22 mouse cellular contexts compared by ENCODE assay signal in the genomic region with DNA sequence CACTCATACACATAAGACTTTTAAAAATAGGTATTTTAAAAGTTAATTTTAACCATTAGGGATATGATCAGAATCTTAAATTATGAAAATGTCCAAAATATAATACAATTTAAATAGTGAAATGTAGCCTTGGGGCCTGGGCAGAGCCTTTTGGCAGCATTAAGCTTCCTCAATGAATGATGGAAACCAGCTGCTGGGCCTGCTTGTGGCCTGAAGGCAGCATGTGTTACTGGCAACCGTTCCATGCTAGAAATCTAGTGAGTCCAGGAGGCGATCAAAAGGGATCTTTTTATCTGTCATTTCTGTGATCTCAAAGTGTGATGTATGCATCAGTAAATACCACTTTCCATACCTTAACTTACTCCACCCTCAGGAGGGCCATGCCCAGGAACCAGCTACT. TPM values are rescaled to one million over a fixed set of nuclear protein-coding genes. Genes with fewer than 3 reads are reported as not detected.
A peak's percentile ranks its signal among the peaks of the same experiment; 100 is the strongest.
DNase-seq lines count a peak whose midpoint lies in the region; ATAC-seq and TF ChIP-seq lines count a peak whose summit lies in the region.
"Had no signal": no experiment of that assay in that cellular context is flagged by ENCODE, and none has a peak within 500 bp of the region (broad histone marks: within the 10 kb centered on the region; RNA-seq: fewer than 3 reads in every experiment).

No protein-coding gene starts in this region.

- no peaks in the 10 kb centered on the region for H3K36me3 ChIP-seq in heart, embryonic 12.5 days
- H3K36me3 ChIP-seq in limb, embryonic 14.5 days (ENCODE audit: control insufficient read depth, insufficient read depth, low read length) = no peaks in the 10 kb centered on the region
- H3K36me3 ChIP-seq in limb, embryonic 10.5 days = no peaks in the 10 kb centered on the region
- no peaks in the 10 kb centered on the region for H3K36me3 ChIP-seq in lung, postnatal 0 days (ENCODE audit: insufficient read depth, low read length)
- H3K36me3 ChIP-seq: hindbrain, embryonic 13.5 days; limb, embryonic 15.5 days; liver, embryonic 15.5 days; midbrain, embryonic 13.5 days; neural tube, embryonic 12.5 days had no signal

- H3K4me3 ChIP-seq in heart, embryonic 12.5 days = no peak overlapping the region
- no peak overlapping the region for H3K4me3 ChIP-seq in limb, embryonic 14.5 days (replicated peaks; ENCODE audit: low read length)
- H3K4me3 ChIP-seq in limb, embryonic 10.5 days = no peak overlapping the region
- no peak overlapping the region for H3K4me3 ChIP-seq in lung, postnatal 0 days (ENCODE audit: low read depth, low read length)
- H3K4me3 ChIP-seq: erythroblast, embryonic 14.5 days; forebrain, embryonic 13.5 days; hindbrain, embryonic 13.5 days; limb, embryonic 15.5 days; liver, embryonic 15.5 days; midbrain, embryonic 13.5 days; neural tube, embryonic 12.5 days had no signal

- intact Hi-C loops in heart, postnatal 10 days (cut with DNase I) = no loop called here

- H3K4me2 ChIP-seq in heart, embryonic 12.5 days = no peak overlapping the region
- no peak overlapping the region for H3K4me2 ChIP-seq in limb, embryonic 14.5 days (replicated peaks; ENCODE audit: low read depth, low read length, severe bottlenecking)
- no peak overlapping the region for H3K4me2 ChIP-seq in lung, postnatal 0 days (replicated peaks; ENCODE audit: low read depth, low read length)
- H3K4me2 ChIP-seq: forebrain, embryonic 13.5 days; hindbrain, embryonic 13.5 days; limb, embryonic 15.5 days; liver, embryonic 15.5 days; midbrain, embryonic 13.5 days; neural tube, embryonic 12.5 days had no signal

- no peaks in the 10 kb centered on the region for H3K4me1 ChIP-seq in heart, embryonic 12.5 days (replicated peaks)
- H3K4me1 ChIP-seq in limb, embryonic 14.5 days (ENCODE audit: control insufficient read depth, insufficient read depth, low read length) = peaks cover 6% of the 10 kb centered on the region; the same call in 1 of the 2 replicates
- no peaks in the 10 kb centered on the region for H3K4me1 ChIP-seq in limb, embryonic 10.5 days
- no peaks in the 10 kb centered on the region for H3K4me1 ChIP-seq in lung, postnatal 0 days (ENCODE audit: insufficient read depth, low read depth, low read length)
- H3K4me1 ChIP-seq: forebrain, embryonic 13.5 days; hindbrain, embryonic 13.5 days; limb, embryonic 15.5 days; liver, embryonic 15.5 days; midbrain, embryonic 13.5 days; neural tube, embryonic 12.5 days had no signal

- no peak for ATAC-seq in heart, embryonic 12.5 days (ENCODE audit: insufficient number of reproducible peaks, low FRiP score)
- no peak for ATAC-seq in limb, embryonic 14.5 days (ENCODE audit: low FRiP score, low read depth)
- ATAC-seq in lung, postnatal 0 days = no peak
- ATAC-seq: forebrain, embryonic 13.5 days; inflammation-experienced regulatory T-cells, adult 6 months; midbrain, embryonic 13.5 days had no signal

- TF ChIP-seq POLR2A in limb, embryonic 14.5 days (IDR thresholded peaks at IDR 0.05; ENCODE audit: borderline replicate concordance, extremely low read depth, insufficient read depth, insufficient read length) = no peak

- TF ChIP-seq CTCF in lung, postnatal 0 days (IDR thresholded peaks at IDR 0.05) = no peak

- H3K9me3 ChIP-seq in heart, embryonic 12.5 days (replicated peaks) = no peaks in the 10 kb centered on the region
- no peaks in the 10 kb centered on the region for H3K9me3 ChIP-seq in limb, embryonic 14.5 days (ENCODE audit: control insufficient read depth, low read length)
- no peaks in the 10 kb centered on the region for H3K9me3 ChIP-seq in limb, embryonic 10.5 days (replicated peaks)
- H3K9me3 ChIP-seq in lung, postnatal 0 days (ENCODE audit: low read length) = no peaks in the 10 kb centered on the region
- H3K9me3 ChIP-seq: forebrain, embryonic 13.5 days; hindbrain, embryonic 13.5 days; limb, embryonic 15.5 days; liver, embryonic 15.5 days; midbrain, embryonic 13.5 days; neural tube, embryonic 12.5 days had no signal

- WGBS in heart, embryonic 12.5 days = 53% methylated on average over 2 of the region's 2 CpGs
- WGBS in limb, embryonic 14.5 days = 39% methylated on average over 2 of the region's 2 CpGs
- 70% methylated on average over 2 of the region's 2 CpGs for WGBS in limb, embryonic 10.5 days
- WGBS in lung, postnatal 0 days = 55% methylated on average over 2 of the region's 2 CpGs

- peak; percentile 48 to 55 for DNase-seq in heart, postnatal 10 days
- DNase-seq in limb, embryonic 14.5 days (ENCODE audit: low spot score) = peak; percentile 63
- DNase-seq in limb, embryonic 10.5 days (ENCODE audit: low spot score) = no peak
- DNase-seq in lung, postnatal 0 days (ENCODE audit: low spot score) = peak; percentile 45
- peak; percentile 61 for DNase-seq in lung, postnatal 36 days
- DNase-seq in T-cell, adult 2 months (ENCODE audit: low spot score) = no peak
- DNase-seq: cerebellum, adult 2 months; gastrocnemius, postnatal 10 days; right cerebral cortex, adult 18-20 months; thymus, postnatal 36 days had no signal

- no peak overlapping the region for H3K9ac ChIP-seq in heart, embryonic 12.5 days
- H3K9ac ChIP-seq in limb, embryonic 14.5 days (ENCODE audit: low read depth, low read length, severe bottlenecking) = no peak overlapping the region
- H3K9ac ChIP-seq in lung, postnatal 0 days (replicated peaks; ENCODE audit: low read depth) = no peak overlapping the region
- H3K9ac ChIP-seq: forebrain, embryonic 13.5 days; hindbrain, embryonic 13.5 days; limb, embryonic 15.5 days; liver, embryonic 15.5 days; midbrain, embryonic 13.5 days; neural tube, embryonic 12.5 days had no signal

- no peak for TF ChIP-seq EP300 in lung, postnatal 0 days (IDR thresholded peaks at IDR 0.05)

- no peaks in the 10 kb centered on the region for H3K27me3 ChIP-seq in heart, embryonic 12.5 days (replicated peaks)
- no peaks in the 10 kb centered on the region for H3K27me3 ChIP-seq in limb, embryonic 14.5 days (ENCODE audit: control insufficient read depth, insufficient read depth, low read length)
- H3K27me3 ChIP-seq in limb, embryonic 10.5 days (ENCODE audit: low read depth, poor library complexity, severe bottlenecking) = no peaks in the 10 kb centered on the region
- no peaks in the 10 kb centered on the region for H3K27me3 ChIP-seq in lung, postnatal 0 days (replicated peaks; ENCODE audit: insufficient read depth, low read length)
- H3K27me3 ChIP-seq: forebrain, embryonic 13.5 days; hindbrain, embryonic 13.5 days; limb, embryonic 15.5 days; liver, embryonic 15.5 days; midbrain, embryonic 13.5 days; neural tube, embryonic 12.5 days had no signal

- no peak overlapping the region for H3K27ac ChIP-seq in heart, embryonic 12.5 days (ENCODE audit: poor library complexity, severe bottlenecking)
- no peak overlapping the region for H3K27ac ChIP-seq in limb, embryonic 14.5 days (replicated peaks; ENCODE audit: low read depth, low read length)
- no peak overlapping the region for H3K27ac ChIP-seq in limb, embryonic 10.5 days
- no peak overlapping the region for H3K27ac ChIP-seq in lung, postnatal 0 days (ENCODE audit: low read length)
- H3K27ac ChIP-seq: forebrain, embryonic 13.5 days; hindbrain, embryonic 13.5 days; limb, embryonic 15.5 days; liver, embryonic 15.5 days; midbrain, embryonic 13.5 days; neural tube, embryonic 12.5 days had no signal

RNA-seq across cellular contexts. Expression of gene Iyd, which starts 9.3 kb away (rescaled TPM):
- under 1 TPM in 1 of 2 experiments, not detected in 1; 0.79 TPM for total RNA-seq in heart, postnatal 10 days (2021)
- polyA plus RNA-seq in heart, embryonic 12.5 days (2016; fragmentation: Nextera tagmentation; extraction: Ambion mirVana) = 0.42 and 0.49 TPM in 2 replicates
- 0.20 TPM in 2 replicates for polyA plus RNA-seq in limb, embryonic 14.5 days (2012; rRNA removed)
- polyA plus RNA-seq in limb, embryonic 14.5 days (2014; fragmentation: Nextera tagmentation; extraction: Ambion mirVana) = 0.88 and 1.6 TPM in 2 replicates
- polyA plus RNA-seq in limb, embryonic 10.5 days (2016; fragmentation: Nextera tagmentation; extraction: Ambion mirVana) = not detected in 2 replicates
- polyA plus RNA-seq in lung, postnatal 0 days (2015; fragmentation: Nextera tagmentation; extraction: Ambion mirVana) = 4.6 and 5.3 TPM in 2 replicates
- total RNA-seq: heart, adult 8-10 months; megakaryocyte, adult 5-6 weeks had no signal
- polyA plus RNA-seq: C2C12; erythroblast, embryonic 14.5 days; inflammation-experienced regulatory T-cells, adult 6 months; neural tube, embryonic 12.5 days had no signal

Comparison
In these comparisons a context has a peak if more than half of its experiments do, and no peak if none do; other contexts are left out.
1. DNase-seq: peak in heart, postnatal 10 days (2 of 2), limb, embryonic 14.5 days (single experiment), lung, postnatal 0 days (single experiment) and lung, postnatal 36 days (single experiment); none in limb, embryonic 10.5 days (single experiment) and T-cell, adult 2 months (single experiment).